Comparison of ENCODE assay signal across 19 mouse cellular contexts in genomic region chr9:32925720-32926595, GRCm38 (mm10).
DNase-seq lines count a peak whose midpoint lies in the region; ATAC-seq and TF ChIP-seq lines count a peak whose summit lies in the region.
"Had no signal": no experiment of that assay in that cellular context is flagged by ENCODE, and none has a peak within 500 bp of the region (broad histone marks: within the 10 kb centered on the region; RNA-seq: fewer than 3 reads in every experiment).

No protein-coding gene starts in this region.

- TF ChIP-seq POLR2A in brain, embryonic 14.5 days (IDR thresholded peaks at IDR 0.05; ENCODE audit: borderline replicate concordance, extremely low read depth, insufficient read depth, insufficient read length, poor library complexity, severe bottlenecking) = no peak

- no peak overlapping the region for H3K4me2 ChIP-seq in heart, embryonic 11.5 days
- H3K4me2 ChIP-seq: heart, embryonic 13.5 days; hindbrain, embryonic 12.5 days; limb, embryonic 13.5 days had no signal

- H3K9me3 ChIP-seq in heart, embryonic 11.5 days (replicated peaks; ENCODE audit: control insufficient read depth, low read length) = no peaks in the 10 kb centered on the region
- H3K9me3 ChIP-seq: heart, embryonic 13.5 days; hindbrain, embryonic 12.5 days; limb, embryonic 13.5 days; midbrain, embryonic 10.5 days had no signal

- ATAC-seq in heart, embryonic 11.5 days (replicated peaks; ENCODE audit: insufficient number of reproducible peaks, low FRiP score, low TSS enrichment) = no peak

- TF ChIP-seq CTCF in brain, embryonic 14.5 days (IDR thresholded peaks at IDR 0.05; ENCODE audit: borderline replicate concordance, extremely low read depth, insufficient read depth, insufficient read length) = no peak

- peak; percentile 43 for DNase-seq in heart, adult 8-10 months (ENCODE audit: low spot score)
- DNase-seq in CD4-positive helper T cell, adult 2 months (ENCODE audit: low read depth, low spot score) = peak; percentile 91
- DNase-seq in brain, embryonic 14.5 days (ENCODE audit: low read depth) = peak; percentile 3
- DNase-seq in natural killer cell, adult 2 months (ENCODE audit: low spot score in 2 of 2) = peak; percentile 77 to 88
- DNase-seq in ovary, postnatal 10 days (ENCODE audit: low spot score) = no peak
- no peak for DNase-seq in cerebellum, postnatal 4 days (ENCODE audit: low spot score in 2 of 2)
- no peak for DNase-seq in testis, postnatal 10 days (ENCODE audit: low spot score)
- DNase-seq: B cell, adult 2 months; cerebellum, adult 11-12 months; kidney, adult 11 months; kidney, postnatal 4 days; lung, adult 2 months; right cerebral cortex, postnatal 14 days had no signal

- H3K4me3 ChIP-seq in heart, embryonic 11.5 days (ENCODE audit: low read depth, low read length) = no peak overlapping the region
- H3K4me3 ChIP-seq: heart, embryonic 13.5 days; hindbrain, embryonic 12.5 days; limb, embryonic 13.5 days; midbrain, embryonic 10.5 days; myocyte had no signal

- WGBS in heart, embryonic 11.5 days (ENCODE audit: insufficient replicate concordance) = 66% methylated on average over 12 of the region's 12 CpGs

- no peaks in the 10 kb centered on the region for H3K4me1 ChIP-seq in heart, embryonic 11.5 days (ENCODE audit: control insufficient read depth, insufficient read depth, low read length)
- H3K4me1 ChIP-seq: heart, embryonic 13.5 days; hindbrain, embryonic 12.5 days; midbrain, embryonic 10.5 days had no signal

- H3K36me3 ChIP-seq in heart, embryonic 11.5 days (ENCODE audit: control insufficient read depth, insufficient read depth, low read length) = no peaks in the 10 kb centered on the region
- H3K36me3 ChIP-seq: heart, embryonic 13.5 days; hindbrain, embryonic 12.5 days; limb, embryonic 13.5 days; midbrain, embryonic 10.5 days had no signal

- no peak overlapping the region for H3K9ac ChIP-seq in heart, embryonic 11.5 days (ENCODE audit: low read depth, low read length)
- H3K9ac ChIP-seq: heart, embryonic 13.5 days; hindbrain, embryonic 12.5 days; limb, embryonic 13.5 days had no signal

- no peak overlapping the region for H3K27ac ChIP-seq in heart, embryonic 11.5 days (ENCODE audit: low read depth, low read length)
- H3K27ac ChIP-seq: heart, embryonic 13.5 days; hindbrain, embryonic 12.5 days; limb, embryonic 13.5 days; midbrain, embryonic 10.5 days had no signal

- no peaks in the 10 kb centered on the region for H3K27me3 ChIP-seq in heart, embryonic 11.5 days (ENCODE audit: control insufficient read depth, insufficient read depth, low read length)
- H3K27me3 ChIP-seq: heart, embryonic 13.5 days; hindbrain, embryonic 12.5 days; limb, embryonic 13.5 days had no signal

Comparison
In these comparisons a context has a peak if more than half of its experiments do, and no peak if none do; other contexts are left out.
1. DNase-seq: peak in heart, adult 8-10 months (single experiment), CD4-positive helper T cell, adult 2 months (single experiment), brain, embryonic 14.5 days (single experiment) and natural killer cell, adult 2 months (2 of 2); none in ovary, postnatal 10 days (single experiment), cerebellum, postnatal 4 days (0 of 2) and testis, postnatal 10 days (single experiment).